Mouse (Mus musculus) cortical plate, adult 2 months (tissue): ENCODE measurements around the gene Cttnbp2.

Source experiments
- CTCF ChIP-seq: fragments of 200-500 bp; IDR thresholded peaks from 2 replicates; pipeline ENCODE4 v1.5.1; 2011; ENCODE audit warnings: mild to moderate bottlenecking, control low read depth, low read length; ENCODE audit not compliant: insufficient read depth; ENCODE audit errors: extremely low read depth
- POLR2A ChIP-seq: fragments of 200-500 bp; IDR thresholded peaks from 2 replicates; pipeline ENCODE4 v1.6.1; 2011; ENCODE audit warnings: mild to moderate bottlenecking, low read length, control low read depth; ENCODE audit not compliant: insufficient read depth; ENCODE audit errors: extremely low read depth

GRCm38 (mm10) chr6:18369723-18370122, 144.9 kb downstream of the Cttnbp2 start:
- no peak for TF ChIP-seq CTCF
- TF ChIP-seq POLR2A, result no peak
